Mouse (Mus musculus) kidney, adult 2 months (tissue): ENCODE results near the gene B130006D01Rik. TPM values are rescaled to one million over a fixed set of nuclear protein-coding genes. Genes with fewer than 3 reads are reported as not detected.
A peak's percentile ranks its signal among the peaks of the same experiment; 100 is the strongest.

ENCODE experiments used
- DNase-seq: peaks from one replicate; pipeline ENCODE4 v3.0.0; 2021
- H3K27ac ChIP-seq: fragments of 200-500 bp; 2 replicates; pipeline ENCODE4 v1.5.1; 2012; ENCODE audit warnings: low read depth, low read length, control low read depth, inconsistent platforms; ENCODE audit not compliant: insufficient read depth
- H3K27me3 ChIP-seq: fragments of 200-500 bp; replicated peaks from 2 replicates; pipeline ENCODE4 v1.6.1; 2012; ENCODE audit warnings: mild to moderate bottlenecking, moderate library complexity, low read length, inconsistent platforms; ENCODE audit not compliant: control insufficient read depth, insufficient read depth
- H3K36me3 ChIP-seq: fragments of 200-500 bp; 2 replicates; pipeline ENCODE4 v1.6.1; 2012; ENCODE audit warnings: mild to moderate bottlenecking, moderate library complexity, low read length, inconsistent platforms; ENCODE audit not compliant: control insufficient read depth, insufficient read depth
- H3K4me1 ChIP-seq: fragments of 200-500 bp; 2 replicates; pipeline ENCODE4 v1.6.1; 2011; ENCODE audit warnings: low read length; ENCODE audit not compliant: control insufficient read depth, insufficient read depth
- H3K4me3 ChIP-seq: fragments of 200-500 bp; 2 replicates; pipeline ENCODE4 v1.5.1; 2011; ENCODE audit warnings: mild to moderate bottlenecking, low read depth, low read length, control low read depth; ENCODE audit not compliant: insufficient read depth
- CTCF ChIP-seq: fragments of 200-500 bp; conservative IDR thresholded peaks from 2 replicates; pipeline ENCODE4 v1.5.1; 2011; ENCODE audit warnings: low read depth, mild to moderate bottlenecking, control low read depth, low read length, moderate library complexity, mixed read lengths; ENCODE audit not compliant: insufficient read depth, insufficient read length
- POLR2A ChIP-seq: fragments of 200-500 bp; IDR thresholded peaks from one replicate; pipeline ENCODE4 v1.6.1; 2011; ENCODE audit warnings: low read depth, low read length, control low read depth
- WGBS: fragments of 180-500 bp; shearing (Covaris S2); methylation state at CpG from one replicate; pipeline ENCODE4 v1.1.7; 2018; 5-methylcytosine and 5-hydroxymethylcytosine counted together
- polyA plus RNA-seq: library from polyadenylated mRNA; depleted of rRNA; stranded (reverse); fragments of >200 nt; gene quantifications from 2 replicates; pipeline ENCODE4 v1.2.3, GENCODE M21; 2012; rRNA removed

B130006D01Rik gene
- polyA plus RNA-seq, 1 experiment: 0.03 TPM

DNA sequence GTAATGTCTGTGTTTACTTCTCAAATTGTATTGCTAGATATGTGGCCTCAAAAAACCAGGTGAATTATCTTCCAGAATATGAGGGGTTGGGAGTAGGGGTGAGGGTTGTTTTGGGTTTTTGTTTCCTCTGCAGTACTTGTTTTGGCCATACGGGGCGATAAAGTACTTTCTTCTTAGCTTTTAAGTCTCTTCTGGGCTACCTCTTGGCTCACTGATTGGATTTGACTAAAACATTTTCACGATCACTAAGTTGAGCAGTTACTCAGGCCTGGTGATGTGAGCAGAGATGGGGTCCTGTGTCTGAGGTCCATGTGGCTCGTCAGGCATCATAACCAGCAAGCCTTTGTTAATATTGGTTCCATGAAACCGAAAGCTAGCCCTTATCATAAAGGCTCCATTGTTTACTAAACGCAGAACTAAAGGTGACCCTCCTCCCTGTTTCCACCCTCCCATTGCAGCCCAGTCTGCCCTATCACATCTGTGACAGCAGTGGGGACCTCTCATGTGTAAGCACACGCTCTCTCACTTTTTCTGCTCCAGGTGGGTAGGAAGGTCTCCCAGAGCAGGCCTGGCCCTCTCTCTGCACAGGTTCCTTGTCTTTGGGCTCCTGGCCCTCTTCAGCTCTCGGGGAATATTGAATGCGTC, 47.5 kb downstream of the B130006D01Rik start:
- H3K36me3 ChIP-seq: no peaks in the 10 kb centered on the region
- WGBS: 69% methylated on average over 9 of the region's 9 CpGs
- peak; percentile 49 for DNase-seq
- no peaks in the 10 kb centered on the region for H3K27me3 ChIP-seq
- H3K4me1 ChIP-seq: peaks cover 7% of the 10 kb centered on the region; the same call in 1 of the 2 replicates
- TF ChIP-seq POLR2A (no peak), CTCF (no peak)
- peak overlapping the region; percentile 53 for H3K27ac ChIP-seq
- no peak overlapping the region for H3K4me3 ChIP-seq

DNA sequence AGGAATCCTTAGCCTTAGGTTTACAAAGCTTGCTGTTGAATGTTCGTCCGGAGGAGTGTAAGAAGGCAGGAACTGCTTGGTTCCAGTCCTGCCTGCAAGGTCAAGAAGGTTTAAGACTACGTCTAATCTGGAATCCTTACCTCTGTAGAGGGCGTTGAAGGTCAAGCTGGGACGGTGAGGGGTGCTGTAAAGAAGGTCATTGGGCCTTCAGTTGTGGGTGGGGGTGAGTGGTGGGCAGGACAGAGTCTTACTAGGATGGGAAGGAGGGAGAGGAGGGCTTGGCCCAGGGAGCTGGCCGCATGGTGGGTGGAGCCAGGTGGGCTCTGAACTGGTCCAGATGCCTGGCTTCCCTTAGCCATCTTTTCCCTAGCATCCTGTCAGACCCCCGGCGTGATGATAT, 48.3 kb downstream of the B130006D01Rik start:
- Histone ChIP-seq H3K27me3 (no peaks in the 10 kb centered on the region), H3K36me3 (no peaks in the 10 kb centered on the region), H3K4me1 (peaks cover 7% of the 10 kb centered on the region; the same call in 1 of the 2 replicates), H3K27ac (peak overlapping the region; percentile 53), H3K4me3 (no peak overlapping the region)
- WGBS: 67% methylated on average over 8 of the region's 8 CpGs
- no peak for DNase-seq
- TF ChIP-seq CTCF: no peak
- TF ChIP-seq POLR2A: no peak

DNA sequence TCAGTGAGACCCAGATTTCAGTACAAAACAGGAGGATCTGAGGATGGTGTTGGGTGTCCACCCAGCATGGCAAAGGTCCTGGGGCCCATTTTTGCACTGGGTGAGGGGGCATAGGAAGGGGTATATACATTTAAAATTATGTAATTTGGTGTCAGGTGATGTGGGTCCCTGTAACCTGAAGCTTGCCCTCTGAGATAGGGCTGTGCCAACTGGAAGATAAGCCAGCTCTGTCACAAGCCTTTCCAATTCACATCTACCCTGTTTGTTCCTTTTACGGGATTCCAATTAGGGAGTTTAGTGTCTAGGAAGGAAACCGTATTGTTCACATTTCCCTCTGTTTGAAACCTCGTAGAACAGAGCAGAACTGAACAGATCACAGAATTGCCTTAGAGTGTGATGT, 49.9 kb downstream of the B130006D01Rik start:
- H3K27me3 ChIP-seq: no peaks in the 10 kb centered on the region
- WGBS: 69% methylated on average over 3 of the region's 3 CpGs
- H3K36me3 ChIP-seq: no peaks in the 10 kb centered on the region
- H3K4me3 ChIP-seq: no peak overlapping the region
- peaks cover 7% of the 10 kb centered on the region; the same call in 1 of the 2 replicates for H3K4me1 ChIP-seq
- no peak for DNase-seq
- H3K27ac ChIP-seq: peak overlapping the region; percentile 46
- TF ChIP-seq CTCF: no peak
- no peak for TF ChIP-seq POLR2A

Other genes starting within 250 kb of the B130006D01Rik start
- 4.1 and 4.2 TPM in 2 replicates for gene Nxph3, start 209.0 kb upstream of the B130006D01Rik start, polyA plus RNA-seq
- gene Ngfr, start 135.9 kb upstream of the B130006D01Rik start, polyA plus RNA-seq: 5.7 and 6.6 TPM in 2 replicates
- gene Phb, start 56.6 kb upstream of the B130006D01Rik start, polyA plus RNA-seq: 258 and 296 TPM in 2 replicates
- gene Zfp652, start 10.9 kb upstream of the B130006D01Rik start, polyA plus RNA-seq: 10.9 and 11.4 TPM in 2 replicates
- 26.4 and 46.5 TPM in 2 replicates for gene Phospho1, start 100.9 kb downstream of the B130006D01Rik start, polyA plus RNA-seq
- gene Gngt2, start 113.6 kb downstream of the B130006D01Rik start, polyA plus RNA-seq: 8.0 and 10.3 TPM in 2 replicates
- 21.8 and 25.0 TPM in 2 replicates for gene Abi3, start 118.9 kb downstream of the B130006D01Rik start, polyA plus RNA-seq
- gene B4galnt2, start 191.3 kb downstream of the B130006D01Rik start, polyA plus RNA-seq: 0.19 and 0.38 TPM in 2 replicates